Mouse (Mus musculus) CH12.LX (cell line): ENCODE data around the gene Golga7b. TPM values are rescaled to one million over a fixed set of nuclear protein-coding genes. Genes with fewer than 3 reads are reported as not detected.

Source experiments
- DNase-seq: peaks from one replicate; pipeline ENCODE4 v3.0.0-alpha.2; 2013; ENCODE audit errors: extremely low read depth
- H3K27ac ChIP-seq: 2 replicates; pipeline ENCODE4 v1.5.1; 2012; ENCODE audit warnings: low read depth, mild to moderate bottlenecking, control low read depth, moderate library complexity; ENCODE audit not compliant: insufficient read depth
- H3K27me3 ChIP-seq: replicated peaks from 2 replicates; pipeline ENCODE3; 2012; ENCODE audit warnings: inconsistent platforms
- H3K36me3 ChIP-seq, 2 experiments: replicated peaks in 1 of 2; 2 replicates each; pipeline versions ENCODE3 to v1.6.1; 2012; ENCODE audit warnings: inconsistent platforms in 1 of 2, low read length in 1 of 2, mild to moderate bottlenecking in 1 of 2, mixed read lengths in 1 of 2, moderate library complexity in 1 of 2; ENCODE audit not compliant: control insufficient read depth in 1 of 2, insufficient read depth in 1 of 2
- H3K4me1 ChIP-seq, 2 experiments: 2 replicates each; pipeline ENCODE4 v1.6.1; 2012; ENCODE audit warnings: inconsistent platforms in 1 of 2, moderate library complexity in 1 of 2; ENCODE audit not compliant: insufficient read depth in 2 of 2, control insufficient read depth in 1 of 2
- H3K4me2 ChIP-seq: 2 replicates; pipeline ENCODE4 v1.6.1; 2012; ENCODE audit warnings: low read depth, mild to moderate bottlenecking, control low read depth; ENCODE audit not compliant: poor library complexity, insufficient read depth, severe bottlenecking
- H3K4me3 ChIP-seq, 3 experiments: fragments of 150-350 bp in 1 of 3; sonication (generic) in 1 of 3; replicated peaks in 1 of 3; 2 replicates each; pipeline versions ENCODE3 to v1.5.1; 2011 to 2012; ENCODE audit warnings: low read depth in 2 of 3, low read length in 2 of 3, mild to moderate bottlenecking in 2 of 3, moderate library complexity in 2 of 3, control low read depth in 1 of 3, improper control_type of control experiment in 1 of 3, inconsistent platforms in 1 of 3, mixed read lengths in 1 of 3; ENCODE audit not compliant: poor library complexity in 1 of 3
- H3K79me2 ChIP-seq: replicated peaks from 2 replicates; pipeline ENCODE4 v1.6.1; 2012; ENCODE audit warnings: mild to moderate bottlenecking, moderate library complexity; ENCODE audit not compliant: control insufficient read depth, poor library complexity, insufficient read depth, severe bottlenecking; ENCODE audit errors: extremely low read depth
- H3K9ac ChIP-seq: 2 replicates; pipeline ENCODE4 v1.6.1; 2012; ENCODE audit warnings: low read depth, mild to moderate bottlenecking, control low read depth, moderate library complexity; ENCODE audit not compliant: insufficient read depth
- H3K9me3 ChIP-seq: replicated peaks from 2 replicates; pipeline ENCODE3; 2012; ENCODE audit warnings: low read length, inconsistent platforms, mixed read lengths
- BHLHE40 ChIP-seq: IDR thresholded peaks from 2 replicates; pipeline ENCODE4 v1.6.1; 2011; ENCODE audit warnings: mild to moderate bottlenecking, low read depth, low read length, improper control_type of control experiment
- CHD1 ChIP-seq: IDR thresholded peaks from 2 replicates; pipeline ENCODE4 v1.6.1; 2012; ENCODE audit warnings: low read depth, low read length, improper control_type of control experiment, inconsistent platforms
- EP300 ChIP-seq: IDR thresholded peaks from 2 replicates; pipeline ENCODE4 v1.6.1; 2011; ENCODE audit warnings: low read length, improper control_type of control experiment
- IRF4 ChIP-seq: IDR thresholded peaks from 2 replicates; pipeline ENCODE4 v1.6.1; 2014; ENCODE audit warnings: low read depth, mild to moderate bottlenecking, inconsistent platforms, low read length, improper control_type of control experiment
- KAT2A ChIP-seq: IDR thresholded peaks from 2 replicates; pipeline ENCODE4 v1.6.1; 2012; ENCODE audit warnings: low read length, improper control_type of control experiment, inconsistent platforms; ENCODE audit not compliant: insufficient replicate concordance
- MAX ChIP-seq: IDR thresholded peaks from 2 replicates; pipeline ENCODE4 v1.6.1; 2011; ENCODE audit warnings: low read length, improper control_type of control experiment
- MXI1 ChIP-seq: IDR thresholded peaks from 2 replicates; pipeline ENCODE4 v1.6.1; 2011; ENCODE audit warnings: mild to moderate bottlenecking, low read depth, low read length, improper control_type of control experiment
- NRF1 ChIP-seq: IDR thresholded peaks from 2 replicates; pipeline ENCODE4 v1.6.1; 2014; ENCODE audit warnings: low read depth, mild to moderate bottlenecking, inconsistent platforms, low read length, improper control_type of control experiment, moderate library complexity
- PAX5 ChIP-seq: IDR thresholded peaks from 2 replicates; pipeline ENCODE4 v1.6.1; 2012; ENCODE audit warnings: low read length, inconsistent platforms, mixed read lengths
- POLR2AphosphoS2 ChIP-seq: IDR thresholded peaks from 2 replicates; pipeline ENCODE4 v1.6.1; 2011; ENCODE audit warnings: low read depth, low read length, improper control_type of control experiment
- RCOR1 ChIP-seq: conservative IDR thresholded peaks from 2 replicates; pipeline ENCODE4 v1.6.1; 2012; ENCODE audit warnings: low read depth, mild to moderate bottlenecking, inconsistent platforms, low read length, improper control_type of control experiment
- SIN3A ChIP-seq: IDR thresholded peaks from 2 replicates; pipeline ENCODE4 v1.6.1; 2012; ENCODE audit warnings: low read length, improper control_type of control experiment, inconsistent platforms
- TBP ChIP-seq: conservative IDR thresholded peaks from 2 replicates; pipeline ENCODE4 v1.6.1; 2011; ENCODE audit warnings: low read depth, low read length, improper control_type of control experiment
- UBTF ChIP-seq: IDR thresholded peaks from 2 replicates; pipeline ENCODE4 v1.6.1; 2012; ENCODE audit warnings: low read depth, mild to moderate bottlenecking, inconsistent platforms, low read length, improper control_type of control experiment, moderate library complexity
- USF1 ChIP-seq: IDR thresholded peaks from 2 replicates; pipeline ENCODE4 v1.6.1; 2014; ENCODE audit warnings: low read depth, mild to moderate bottlenecking, inconsistent platforms, low read length, improper control_type of control experiment
- USF2 ChIP-seq: conservative IDR thresholded peaks from 2 replicates; pipeline ENCODE4 v1.6.1; 2011; ENCODE audit warnings: low read depth, low read length, improper control_type of control experiment
- ZMIZ1 ChIP-seq: IDR thresholded peaks from 2 replicates; pipeline ENCODE4 v1.6.1; 2012; ENCODE audit warnings: low read depth, mild to moderate bottlenecking, inconsistent platforms, low read length, improper control_type of control experiment
- ZNF384 ChIP-seq: IDR thresholded peaks from 2 replicates; pipeline ENCODE4 v1.6.1; 2012; ENCODE audit warnings: low read depth, low read length, improper control_type of control experiment, inconsistent platforms
- dilution Hi-C: fragments of 300-500 bp; cut with MboI; formaldehyde crosslinking; loops from 2 replicates; pipeline ENCODE4 v1.14.3; 2020; ENCODE audit warnings: low sequenced_read_pairs; ENCODE audit not compliant: extremely low pct_unique_long_range_greater_than_20kb, extremely low pct_ligation_motif_present
- in situ Hi-C: fragments of 300-500 bp; cut with MboI; formaldehyde crosslinking; loops from 3 replicates; pipeline ENCODE4 v1.14.3; 2019; ENCODE audit warnings: low sequenced_read_pairs, low pct_ligation_motif_present, low pct_unique_long_range_greater_than_20kb, mixed read lengths
- polyA plus RNA-seq: library from polyadenylated mRNA; unstranded; fragments of >175 nt; gene quantifications from 2 replicates; pipeline ENCODE4 v1.2.1, GENCODE M21; 2012; ENCODE audit warnings: low read depth; ENCODE audit not compliant: insufficient read length
- total RNA-seq, 2 experiments: library from RNA; depleted of rRNA; stranded (reverse); fragments of 300-350 nt in 1 of 2; fragments of >200 nt in 1 of 2; gene quantifications; 2 replicates each; pipeline ENCODE4 v1.2.3; 2012 to 2014

The Golga7b gene
- total and polyA plus RNA-seq, 3 experiments = 0.07 to 0.19 (median 0.08) TPM

DNA sequence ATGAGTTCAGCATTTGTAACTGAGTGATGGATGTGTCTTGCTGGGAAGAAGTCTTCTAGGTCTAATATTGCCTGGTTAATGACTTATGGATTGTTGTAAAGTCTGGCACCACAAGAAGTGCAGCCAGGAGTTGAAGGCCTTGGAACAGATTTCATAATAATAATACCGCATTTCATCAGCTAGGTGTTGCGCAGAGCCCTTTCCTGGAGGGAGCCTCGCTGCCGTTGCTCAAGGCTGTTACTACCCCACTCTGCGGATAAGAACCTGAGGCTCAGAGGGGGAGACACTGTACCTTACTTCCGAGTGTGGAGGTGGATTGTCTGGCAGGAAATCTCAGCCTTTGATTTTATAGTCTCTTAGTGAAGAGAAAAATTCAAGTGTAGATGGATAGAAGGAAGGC, 29.9 kb downstream of the Golga7b start:
- no peaks in the 10 kb centered on the region for H3K36me3 ChIP-seq
- no peaks in the 10 kb centered on the region for H3K9me3 ChIP-seq
- H3K4me2 ChIP-seq = no peak overlapping the region
- no peak for TF ChIP-seq KAT2A
- TF ChIP-seq POLR2AphosphoS2 = no peak
- TF ChIP-seq MAX = no peak
- no peak for TF ChIP-seq IRF4
- TF ChIP-seq UBTF = no peak
- no peak for TF ChIP-seq ZNF384
- in situ Hi-C loops = no loop called here
- 0 out of 4 replicates have a peak, but pooled peaks cover 0 to 2% of the 10 kb centered on the region in 2 experiments for H3K4me1 ChIP-seq
- peaks cover 60% of the 10 kb centered on the region for H3K27me3 ChIP-seq
- no peaks in the 10 kb centered on the region for H3K79me2 ChIP-seq
- H3K4me3 ChIP-seq = no peak overlapping the region
- dilution Hi-C loops = no loop called here
- no peak overlapping the region for H3K27ac ChIP-seq
- no peak for DNase-seq
- H3K9ac ChIP-seq = no peak overlapping the region

DNA sequence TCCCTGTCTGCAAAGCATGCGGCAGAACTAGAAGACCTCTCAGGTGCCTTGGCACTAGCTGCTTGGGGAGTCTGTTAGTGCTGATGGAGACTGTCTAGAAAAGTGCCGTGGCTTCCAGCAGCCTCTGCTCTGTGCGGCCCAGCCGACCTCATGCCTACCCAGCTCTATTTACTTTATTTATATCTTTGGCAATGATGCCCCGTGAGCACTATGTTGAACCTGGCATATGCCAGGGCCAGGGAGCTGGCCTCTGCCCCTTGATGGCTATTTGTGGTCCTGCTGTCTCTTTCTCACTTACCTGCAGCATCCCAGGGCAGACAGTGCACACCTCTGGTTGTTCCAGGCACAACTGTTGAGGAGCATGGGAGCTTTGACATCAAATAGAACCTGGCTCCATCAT, 31.1 kb downstream of the Golga7b start:
- in situ Hi-C loops = no loop called here
- Histone ChIP-seq H3K79me2 (no peaks in the 10 kb centered on the region), H3K36me3 (no peaks in the 10 kb centered on the region), H3K4me2 (no peak overlapping the region), H3K9me3 (no peaks in the 10 kb centered on the region), H3K27me3 (peaks cover 70% of the 10 kb centered on the region), H3K4me1 (no peaks in the 10 kb centered on the region), H3K4me3 (no peak overlapping the region), H3K9ac (no peak overlapping the region), H3K27ac (no peak overlapping the region)
- dilution Hi-C loops = no loop called here
- no peak for DNase-seq
- TF ChIP-seq CHD1 (no peak), MXI1 (no peak), ZMIZ1 (no peak), EP300 (no peak), SIN3A (no peak), USF1 (no peak), NRF1 (no peak), USF2 (no peak), PAX5 (no peak), TBP (no peak), RCOR1 (no peak)

DNA sequence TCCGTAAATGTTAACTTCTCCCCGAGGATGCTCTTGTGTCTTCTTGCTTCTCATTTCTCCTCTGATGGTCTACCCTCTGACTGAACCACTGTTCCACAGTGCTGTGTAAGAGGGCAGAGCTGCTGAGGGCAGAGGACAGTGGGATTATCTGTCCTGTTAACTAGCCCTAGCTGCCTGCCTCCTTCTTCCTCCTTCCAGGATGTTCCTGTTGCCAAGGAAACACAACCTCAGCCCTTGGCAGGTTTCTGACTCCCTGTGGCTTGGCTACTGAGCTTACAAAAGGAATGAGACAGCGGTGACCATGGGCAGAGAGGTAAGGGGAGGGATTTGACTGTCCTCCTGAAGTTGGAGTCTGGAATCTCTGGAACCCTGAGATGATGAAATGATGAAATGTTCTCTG, 32.2 kb downstream of the Golga7b start:
- H3K4me3 ChIP-seq = no peak overlapping the region
- H3K27me3 ChIP-seq = peaks cover 81% of the 10 kb centered on the region
- H3K27ac ChIP-seq = no peak overlapping the region
- DNase-seq = no peak
- H3K4me2 ChIP-seq = no peak overlapping the region
- no peaks in the 10 kb centered on the region for H3K4me1 ChIP-seq
- H3K36me3 ChIP-seq = no peaks in the 10 kb centered on the region
- in situ Hi-C loops = no loop called here
- H3K9me3 ChIP-seq = no peaks in the 10 kb centered on the region
- H3K9ac ChIP-seq = no peak overlapping the region
- TF ChIP-seq MAX = no peak
- no peak for TF ChIP-seq BHLHE40
- no peaks in the 10 kb centered on the region for H3K79me2 ChIP-seq
- dilution Hi-C loops = no loop called here
